Mouse (Mus musculus) ovary, adult 18-20 months (tissue): ENCODE results near the gene AC153137.1.
"Not testable (repeated sequence)": the region's sequence is repeated elsewhere in the genome, so short reads cannot be mapped to it uniquely, and the experiment has no call there.

ENCODE experiments used
- DNase-seq: peaks from one replicate; pipeline ENCODE4 v3.0.0; 2022; ENCODE audit warnings: low spot score, mixed read lengths

Gene AC153137.1

GRCm38 (mm10) chr1:30977868-30978267 lies at the start of gene AC153137.1:
TSS of gene AC153137.1 (minus strand) at chr1:30977968.
- not testable (repeated sequence) for DNase-seq

DNA sequence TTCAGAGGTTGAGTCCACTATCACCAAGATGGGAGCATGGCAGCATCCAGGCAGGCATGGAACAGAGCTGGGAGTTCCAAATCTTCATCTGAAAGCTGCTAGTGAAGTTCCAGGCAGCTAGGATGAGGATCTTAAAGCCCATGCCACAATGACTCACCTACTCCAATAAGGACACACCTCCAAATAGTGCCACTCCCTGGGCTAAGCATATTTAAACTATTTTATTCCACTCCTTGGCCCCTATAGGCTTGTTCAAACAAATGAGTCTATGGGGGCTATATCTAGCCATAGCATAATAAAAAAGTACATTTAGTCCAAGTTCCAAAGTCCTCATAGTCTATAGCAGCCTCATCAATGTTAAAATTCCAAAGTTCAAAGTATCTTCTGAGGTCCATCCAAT lies 45.4 kb upstream of the AC153137.1 start:
- no peak for DNase-seq

DNA sequence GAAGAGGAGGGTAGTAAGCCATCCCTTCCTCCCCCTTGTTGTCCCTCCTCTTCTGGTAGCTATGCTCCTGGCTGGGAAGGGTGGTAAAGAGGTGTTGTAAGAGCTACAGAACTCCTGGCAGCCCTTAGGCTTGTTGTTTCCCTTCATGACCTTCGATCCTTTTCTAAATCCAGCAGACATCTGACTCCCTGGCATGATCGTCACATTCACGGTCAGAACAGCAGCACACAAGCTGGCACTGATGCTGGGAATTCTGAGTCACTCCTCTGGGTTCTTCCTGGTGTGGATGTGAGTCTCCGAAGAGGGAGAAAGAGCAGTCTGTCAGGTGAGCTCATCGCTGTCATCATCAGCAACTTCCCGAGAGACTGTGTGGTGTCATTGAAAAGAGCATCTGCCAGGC lies 41.5 kb upstream of the AC153137.1 start:
- DNase-seq = peak; percentile 32

GRCm38 (mm10) chr1:31017377-31017776 lies 39.6 kb upstream of the AC153137.1 start:
- DNase-seq = no peak

GRCm38 (mm10) chr1:31016068-31016467 lies 38.3 kb upstream of the AC153137.1 start:
- no peak for DNase-seq

GRCm38 (mm10) chr1:31015261-31015660 lies 37.5 kb upstream of the AC153137.1 start:
- no peak for DNase-seq

GRCm38 (mm10) chr1:30977239-30977638 lies 529 bp downstream of the AC153137.1 start:
- not testable (repeated sequence) for DNase-seq

DNA sequence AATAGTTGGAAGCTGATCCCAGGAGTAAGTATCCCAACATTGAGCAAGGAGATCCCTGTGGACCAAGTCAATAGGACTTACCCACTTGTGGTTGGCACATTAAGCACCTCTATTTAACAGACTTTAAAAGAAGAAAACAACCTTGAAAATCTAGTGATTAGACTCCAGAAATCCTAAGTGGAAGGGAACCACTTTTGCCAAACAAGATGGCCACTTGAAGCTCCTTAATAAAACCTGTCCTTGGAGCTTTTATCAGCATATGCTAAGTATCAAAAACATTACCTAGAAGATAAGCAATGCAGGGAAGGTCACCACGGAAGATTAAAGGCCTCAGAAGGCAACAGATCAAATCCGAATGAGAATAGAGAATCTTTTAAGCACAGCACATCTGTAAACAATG lies 26.0 kb downstream of the AC153137.1 start:
- DNase-seq = no peak

GRCm38 (mm10) chr1:30950456-30950835 lies 27.3 kb downstream of the AC153137.1 start:
- no peak for DNase-seq

DNA sequence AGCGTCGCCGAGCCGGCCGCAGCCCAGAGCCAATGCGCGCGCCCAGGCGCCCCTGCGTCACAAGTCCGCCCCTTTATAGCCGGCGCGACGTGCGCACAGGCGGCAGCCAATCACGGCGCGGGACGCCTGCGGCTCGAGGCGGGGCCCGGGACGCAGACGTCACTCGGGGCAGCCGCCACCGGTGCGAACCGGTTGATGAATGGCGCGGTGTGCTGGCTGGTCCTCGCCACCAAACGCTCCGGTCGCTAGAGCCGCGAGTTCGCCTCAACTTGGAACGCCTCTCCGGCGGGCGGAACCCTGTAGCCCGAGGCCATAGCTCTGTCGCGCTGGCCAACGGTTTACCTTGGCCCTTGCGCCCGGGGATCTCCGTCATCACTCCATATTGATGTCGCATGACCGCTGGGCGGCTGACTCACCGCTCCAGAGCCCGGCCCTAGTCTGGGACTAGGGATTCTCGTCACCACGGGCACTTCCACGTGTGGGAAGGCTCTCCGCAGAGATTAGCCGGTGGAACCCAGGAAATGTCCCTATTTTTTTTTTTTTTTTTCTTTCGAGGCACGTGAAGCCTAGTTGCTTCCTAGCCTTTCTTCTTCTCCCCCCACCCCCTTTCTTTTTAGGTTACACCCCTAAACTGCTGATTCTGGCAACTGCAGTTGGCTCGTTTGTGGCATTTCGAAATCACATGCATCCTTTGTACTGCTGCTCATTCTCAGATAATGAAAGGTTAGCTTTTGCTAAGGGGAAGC lies 27.9 kb downstream of the AC153137.1 start:
- peak; percentile 95 for DNase-seq

GRCm38 (mm10) chr1:30948950-30949639 lies 28.7 kb downstream of the AC153137.1 start:
- peak; percentile 24 for DNase-seq

- DNase-seq = no peak
Measured at GRCm38 (mm10) chr1:30948361-30948949, 29.3 kb downstream of the AC153137.1 start.

- DNase-seq = no peak
Measured at GRCm38 (mm10) chr1:30945136-30945535, 32.6 kb downstream of the AC153137.1 start.

DNA sequence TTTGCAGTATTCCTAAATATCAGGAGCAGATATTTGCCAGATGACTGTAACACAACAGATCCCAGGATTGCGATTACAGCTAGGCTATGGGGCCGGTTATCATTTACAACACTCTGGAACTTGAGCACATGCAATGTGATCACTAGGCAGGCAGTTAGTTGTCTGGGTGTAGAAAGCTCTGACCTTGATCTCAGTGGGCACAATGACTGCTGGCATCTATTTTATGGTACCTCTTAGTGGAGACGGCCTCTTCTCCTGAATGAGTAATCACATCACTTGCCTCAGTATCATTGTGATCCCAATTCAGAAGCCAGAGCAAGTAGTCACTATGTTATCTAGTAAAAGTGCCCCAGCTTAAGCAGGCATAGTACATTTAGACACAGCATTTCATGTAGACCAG lies 37.2 kb downstream of the AC153137.1 start:
- DNase-seq = no peak

GRCm38 (mm10) chr1:30938392-30938791 lies 39.4 kb downstream of the AC153137.1 start:
- no peak for DNase-seq

- no peak for DNase-seq
Measured at GRCm38 (mm10) chr1:30937396-30937965, 40.3 kb downstream of the AC153137.1 start.

DNA sequence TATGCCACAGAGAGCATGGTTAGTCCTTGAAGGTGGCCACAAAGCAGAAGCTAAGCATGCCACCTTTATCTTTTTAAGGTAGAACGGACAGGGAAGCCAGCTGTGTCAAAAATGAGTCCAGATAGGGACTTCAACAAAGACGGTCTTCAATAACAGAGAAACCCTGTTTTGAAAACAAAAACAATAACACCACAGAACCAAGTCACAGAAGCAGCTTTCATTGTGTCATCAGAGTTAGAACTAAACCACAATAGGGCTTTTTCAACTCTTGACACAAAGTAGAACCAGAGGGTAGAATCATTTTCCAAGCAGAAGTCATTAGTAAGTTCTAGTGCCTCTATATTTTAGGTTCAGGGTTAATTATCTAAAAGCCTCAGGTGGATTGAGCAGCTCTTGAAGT lies 41.3 kb downstream of the AC153137.1 start:
- DNase-seq = no peak

DNA sequence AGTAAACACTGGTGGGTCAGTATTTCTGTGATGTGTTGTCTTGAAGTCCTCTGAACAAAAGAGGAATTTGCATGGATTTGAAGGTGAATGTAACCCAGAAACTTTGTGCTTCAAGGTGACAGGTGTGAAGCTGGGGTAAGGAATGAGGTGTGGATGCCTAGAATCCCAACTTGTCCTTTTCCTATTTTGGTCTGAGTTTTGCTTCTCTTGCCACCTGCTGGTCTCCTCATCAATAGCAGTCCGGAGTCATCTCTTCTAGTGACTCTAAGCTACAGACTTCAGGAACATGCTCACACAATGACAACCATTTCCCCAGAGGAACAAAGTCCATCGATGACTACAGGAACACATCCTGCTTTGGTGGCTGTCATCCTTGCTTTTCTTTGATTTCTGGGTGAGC lies 46.9 kb downstream of the AC153137.1 start:
- no peak for DNase-seq

- no peak for DNase-seq
Measured at GRCm38 (mm10) chr1:30930194-30930593, 47.6 kb downstream of the AC153137.1 start.
